Mouse (Mus musculus) neural tube, embryonic 12.5 days (tissue): ENCODE data around the gene Zswim1. TPM values are rescaled to one million over a fixed set of nuclear protein-coding genes. Genes with fewer than 3 reads are reported as not detected.

Experiments used
- ATAC-seq: fragments of 200-750 bp; cut with Nextera tagmentation; 2 replicates; pipeline ENCODE4 v1.8.0; 2017; ENCODE audit warnings: low read depth, mild to moderate bottlenecking, moderate TSS enrichment, moderate library complexity; ENCODE audit not compliant: low FRiP score
- H3K27ac ChIP-seq: fragments of 300-500 bp; sonication (generic); 2 replicates; pipeline ENCODE4 v1.5.1; 2016
- H3K27me3 ChIP-seq: fragments of 300-500 bp; sonication (generic); replicated peaks from 2 replicates; pipeline ENCODE4 v1.6.1; 2016; ENCODE audit warnings: mild to moderate bottlenecking
- H3K36me3 ChIP-seq: fragments of 300-500 bp; sonication (generic); 2 replicates; pipeline ENCODE4 v1.6.1; 2016; ENCODE audit warnings: mild to moderate bottlenecking
- H3K4me1 ChIP-seq: fragments of 300-500 bp; sonication (generic); 2 replicates; pipeline ENCODE4 v1.6.1; 2016
- H3K4me2 ChIP-seq: fragments of 300-500 bp; sonication (generic); replicated peaks from 2 replicates; pipeline ENCODE4 v1.6.1; 2016; ENCODE audit warnings: mild to moderate bottlenecking
- H3K4me3 ChIP-seq: fragments of 300-500 bp; sonication (generic); 2 replicates; pipeline ENCODE4 v1.5.1; 2016
- H3K9ac ChIP-seq: fragments of 300-500 bp; sonication (generic); 2 replicates; pipeline ENCODE4 v1.6.1; 2016; ENCODE audit warnings: mild to moderate bottlenecking
- H3K9me3 ChIP-seq: fragments of 300-500 bp; sonication (generic); 2 replicates; pipeline ENCODE4 v1.6.1; 2016; ENCODE audit warnings: mild to moderate bottlenecking
- WGBS: fragments of 180-500 bp; shearing (Covaris S2); methylation state at CpG from one replicate; pipeline ENCODE4 v1.1.7; 2016; 5-methylcytosine and 5-hydroxymethylcytosine counted together
- polyA plus RNA-seq: library from polyadenylated mRNA; unstranded; fragments of >200 nt; fragmentation: Nextera tagmentation; extraction: Ambion mirVana; gene quantifications from 2 replicates; pipeline ENCODE4 v1.2.1, GENCODE M21; 2016

Gene Zswim1
- 22.8 and 23.7 TPM in 2 replicates for polyA plus RNA-seq

- Histone ChIP-seq H3K9ac (peak within 1 kb of the TSS; percentile 68), H3K4me2 (peak within 1 kb of the TSS; percentile 67), H3K4me3 (peak within 1 kb of the TSS; percentile 69), H3K27me3 (no peaks in the 10 kb centered on the region), H3K4me1 (peaks cover 5% of the 10 kb centered on the region; the same call in 1 of the 2 replicates), H3K27ac (peak within 1 kb of the TSS; percentile 68), H3K36me3 (peaks cover 51% of the 10 kb centered on the region), H3K9me3 (no peaks in the 10 kb centered on the region)
- peak; percentile 99 for ATAC-seq
- 2% methylated on average over 32 of the region's 32 CpGs for WGBS
Observed at GRCm38 (mm10) chr2:164822636-164823165, at the start of gene Zswim1. Gene Zswim1, plus strand, starts transcription at chr2:164822686.

GRCm38 (mm10) chr2:164773229-164773988, 49.1 kb upstream of the Zswim1 start:
- Histone ChIP-seq H3K9me3 (no peaks in the 10 kb centered on the region), H3K9ac (no peak overlapping the region), H3K4me2 (no peak overlapping the region), H3K27ac (no peak overlapping the region), H3K4me1 (peaks cover 22% of the 10 kb centered on the region), H3K36me3 (peaks cover 16% of the 10 kb centered on the region), H3K4me3 (no peak overlapping the region), H3K27me3 (no peaks in the 10 kb centered on the region)
- 79% methylated on average over 14 of the region's 14 CpGs for WGBS
- ATAC-seq = no peak

GRCm38 (mm10) chr2:164773989-164774364, 48.5 kb upstream of the Zswim1 start:
- Histone ChIP-seq H3K4me2 (no peak overlapping the region), H3K27ac (no peak overlapping the region), H3K4me1 (peaks cover 22% of the 10 kb centered on the region), H3K9ac (no peak overlapping the region), H3K4me3 (no peak overlapping the region), H3K36me3 (peaks cover 15% of the 10 kb centered on the region), H3K9me3 (no peaks in the 10 kb centered on the region), H3K27me3 (no peaks in the 10 kb centered on the region)
- 92% methylated on average over 5 of the region's 5 CpGs for WGBS
- ATAC-seq = no peak

- no peaks in the 10 kb centered on the region for H3K27me3 ChIP-seq
- no peak overlapping the region for H3K4me3 ChIP-seq
- no peak overlapping the region for H3K27ac ChIP-seq
- H3K36me3 ChIP-seq = peaks cover 14% of the 10 kb centered on the region
- peaks cover 9% of the 10 kb centered on the region for H3K4me1 ChIP-seq
- no peaks in the 10 kb centered on the region for H3K9me3 ChIP-seq
- no peak overlapping the region for H3K4me2 ChIP-seq
- H3K9ac ChIP-seq = no peak overlapping the region
- WGBS = 85% methylated on average over 6 of the region's 6 CpGs
- no peak for ATAC-seq
Observed at GRCm38 (mm10) chr2:164776130-164776529, 46.4 kb upstream of the Zswim1 start.

- Histone ChIP-seq H3K36me3 (peaks cover 7% of the 10 kb centered on the region; the same call in 1 of the 2 replicates), H3K27me3 (no peaks in the 10 kb centered on the region), H3K9ac (no peak overlapping the region), H3K27ac (no peak overlapping the region), H3K4me2 (no peak overlapping the region), H3K9me3 (no peaks in the 10 kb centered on the region), H3K4me3 (no peak overlapping the region), H3K4me1 (peaks cover 2% of the 10 kb centered on the region; the same call in 1 of the 2 replicates)
- no peak for ATAC-seq
- 66% methylated on average over 17 of the region's 17 CpGs for WGBS
Observed at GRCm38 (mm10) chr2:164776801-164777200, 45.7 kb upstream of the Zswim1 start.

GRCm38 (mm10) chr2:164777246-164778014, 45.1 kb upstream of the Zswim1 start:
- no peak overlapping the region for H3K4me3 ChIP-seq
- no peaks in the 10 kb centered on the region for H3K4me1 ChIP-seq
- H3K27ac ChIP-seq = no peak overlapping the region
- WGBS = 83% methylated on average over 30 of the region's 30 CpGs
- ATAC-seq = no peak
- 0 out of 2 replicates have a peak, but pooled peaks cover 1% of the 10 kb centered on the region for H3K36me3 ChIP-seq
- no peaks in the 10 kb centered on the region for H3K9me3 ChIP-seq
- no peak overlapping the region for H3K4me2 ChIP-seq
- no peak overlapping the region; the same call in 1 of the 2 replicates for H3K9ac ChIP-seq
- H3K27me3 ChIP-seq = no peaks in the 10 kb centered on the region

- H3K27me3 ChIP-seq = no peaks in the 10 kb centered on the region
- WGBS = 92% methylated on average over 11 of the region's 11 CpGs
- no peaks in the 10 kb centered on the region for H3K4me1 ChIP-seq
Observed at GRCm38 (mm10) chr2:164778015-164778287, 44.5 kb upstream of the Zswim1 start.

GRCm38 (mm10) chr2:164778809-164779208, 43.7 kb upstream of the Zswim1 start:
- H3K4me3 ChIP-seq = no peak overlapping the region
- H3K9ac ChIP-seq = no peak overlapping the region
- no peak overlapping the region for H3K27ac ChIP-seq
- no peak for ATAC-seq
- no peaks in the 10 kb centered on the region for H3K36me3 ChIP-seq
- H3K9me3 ChIP-seq = no peaks in the 10 kb centered on the region
- H3K4me1 ChIP-seq = no peaks in the 10 kb centered on the region
- no peaks in the 10 kb centered on the region for H3K27me3 ChIP-seq
- H3K4me2 ChIP-seq = no peak overlapping the region
- 87% methylated on average over 7 of the region's 7 CpGs for WGBS

More at GRCm38 (mm10) chr2:164778015-164778287, 44.5 kb upstream of the Zswim1 start:
- Histone ChIP-seq H3K9ac (no peak overlapping the region), H3K4me3 (no peak overlapping the region), H3K36me3 (no peaks in the 10 kb centered on the region), H3K27ac (no peak overlapping the region), H3K4me2 (no peak overlapping the region), H3K9me3 (no peaks in the 10 kb centered on the region)
- no peak for ATAC-seq

- Histone ChIP-seq H3K9ac (no peak within 1 kb of the TSS), H3K4me1 (no peaks in the 10 kb centered on the region), H3K4me2 (no peak within 1 kb of the TSS), H3K9me3 (no peaks in the 10 kb centered on the region), H3K36me3 (no peaks in the 10 kb centered on the region), H3K27me3 (no peaks in the 10 kb centered on the region), H3K27ac (no peak within 1 kb of the TSS), H3K4me3 (no peak within 1 kb of the TSS)
- WGBS = 72% methylated on average over 8 of the region's 8 CpGs
- no peak for ATAC-seq
Observed at GRCm38 (mm10) chr2:164779481-164780086, 42.9 kb upstream of the Zswim1 start, which contains the start of gene Tnnc2. Gene Tnnc2, minus strand, starts transcription at chr2:164779967.

GRCm38 (mm10) chr2:164781876-164782275, 40.6 kb upstream of the Zswim1 start:
- Histone ChIP-seq H3K4me1 (no peaks in the 10 kb centered on the region), H3K36me3 (no peaks in the 10 kb centered on the region), H3K27ac (no peak overlapping the region), H3K9ac (no peak overlapping the region), H3K4me3 (no peak overlapping the region), H3K9me3 (no peaks in the 10 kb centered on the region), H3K4me2 (no peak overlapping the region), H3K27me3 (no peaks in the 10 kb centered on the region)
- WGBS = 67% methylated on average over 4 of the region's 4 CpGs
- ATAC-seq = no peak

- Histone ChIP-seq H3K27ac (no peak overlapping the region), H3K9me3 (no peaks in the 10 kb centered on the region), H3K36me3 (peaks cover 2% of the 10 kb centered on the region; the same call in 1 of the 2 replicates), H3K27me3 (no peaks in the 10 kb centered on the region), H3K4me2 (no peak overlapping the region), H3K9ac (no peak overlapping the region), H3K4me3 (no peak overlapping the region), H3K4me1 (no peaks in the 10 kb centered on the region)
- no peak for ATAC-seq
- WGBS = 79% methylated on average over 7 of the region's 7 CpGs
Observed at GRCm38 (mm10) chr2:164783926-164784581, 38.4 kb upstream of the Zswim1 start.
